Comparison of ENCODE assay signal across 7 mouse cellular contexts in the genomic region with DNA sequence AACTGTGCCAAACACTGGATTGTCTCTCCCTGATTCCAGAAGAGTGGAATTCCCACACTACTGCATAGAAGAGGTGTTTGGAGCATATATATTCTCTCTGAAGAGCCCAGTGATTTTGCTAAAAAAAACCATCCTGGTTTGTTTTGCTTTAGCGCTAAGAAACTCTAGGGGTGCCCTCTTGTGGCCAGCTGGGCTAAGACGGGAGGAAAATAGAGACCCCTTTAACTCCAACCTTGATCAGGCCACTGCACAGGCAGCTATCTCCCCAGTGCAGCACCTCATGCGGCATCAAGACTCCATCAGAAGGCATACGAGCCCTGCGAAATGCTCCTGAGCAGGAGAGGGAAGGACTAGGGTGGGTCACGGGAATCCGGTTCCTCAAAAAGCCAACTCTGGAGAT. TPM values are rescaled to one million over a fixed set of nuclear protein-coding genes. Genes with fewer than 3 reads are reported as not detected.
DNase-seq lines count a peak whose midpoint lies in the region; ATAC-seq and TF ChIP-seq lines count a peak whose summit lies in the region.

No protein-coding gene starts in this region.

- no peak for ATAC-seq in Patski
- no peak for ATAC-seq in forebrain, embryonic 11.5 days (replicated peaks; ENCODE audit: low FRiP score)
- no peak for ATAC-seq in hindbrain, embryonic 11.5 days (ENCODE audit: low FRiP score)

- intact Hi-C loops in left cerebral cortex, adult 2 months (cut with DNase I): loop anchor here (1.0 kb wide), 1 partner anchor 25 kb away; the partner anchor contains the start of gene Aloxe3

- H3K27me3 ChIP-seq in Patski: peaks cover 24% of the 10 kb centered on the region
- no peaks in the 10 kb centered on the region; the same call in 1 of the 2 replicates for H3K27me3 ChIP-seq in forebrain, embryonic 11.5 days (ENCODE audit: control insufficient read depth, insufficient read depth, low read length)
- H3K27me3 ChIP-seq in hindbrain, embryonic 11.5 days (ENCODE audit: control insufficient read depth, insufficient read depth, low read length): no peaks in the 10 kb centered on the region
- peaks cover 62% of the 10 kb centered on the region for H3K27me3 ChIP-seq in megakaryocyte, embryonic 14.5 days (replicated peaks)

- peak overlapping the region; percentile 3; the same call in 1 of the 2 replicates for H3K4me3 ChIP-seq in forebrain, embryonic 11.5 days (ENCODE audit: low read depth, low read length)
- no peak overlapping the region for H3K4me3 ChIP-seq in hindbrain, embryonic 11.5 days (ENCODE audit: low read depth, low read length)
- H3K4me3 ChIP-seq in left cerebral cortex, adult 2 months: peak overlapping the region; percentile 32
- peak overlapping the region; percentile 4 for H3K4me3 ChIP-seq in megakaryocyte, embryonic 14.5 days (replicated peaks)

- CTCF ChIA-PET in Patski (lab: Charles Lee): interaction anchor here (1.3 kb wide), 1 partner anchor 34 kb away, joined by 3 read pairs; no protein-coding TSS in a partner anchor

- H3K4me1 ChIP-seq in forebrain, embryonic 11.5 days (replicated peaks; ENCODE audit: control insufficient read depth, insufficient read depth, low read length): 0 out of 2 replicates have a peak, but pooled peaks cover 2% of the 10 kb centered on the region
- H3K4me1 ChIP-seq in hindbrain, embryonic 11.5 days (replicated peaks; ENCODE audit: control insufficient read depth, insufficient read depth, low read length): no peaks in the 10 kb centered on the region
- H3K4me1 ChIP-seq in megakaryocyte, embryonic 14.5 days: peaks cover 10% of the 10 kb centered on the region; the same call in 1 of the 2 replicates

- no peaks in the 10 kb centered on the region for H3K36me3 ChIP-seq in forebrain, embryonic 11.5 days (ENCODE audit: control insufficient read depth, insufficient read depth, low read length)
- no peaks in the 10 kb centered on the region for H3K36me3 ChIP-seq in hindbrain, embryonic 11.5 days (ENCODE audit: control insufficient read depth, insufficient read depth, low read length)
- H3K36me3 ChIP-seq in megakaryocyte, embryonic 14.5 days (replicated peaks; ENCODE audit: low read length): no peaks in the 10 kb centered on the region

- in situ Hi-C loops in Patski (cut with MboI; ENCODE audit: low pct_unique_long_range_greater_than_20kb): no loop called here

- POLR2A ChIA-PET in Patski (lab: Charles Lee): interaction anchor here (0.6 kb wide), 1 partner anchor 20 kb away, joined by 3 read pairs; no protein-coding TSS in a partner anchor

- 13% methylated on average over 7 of the region's 7 CpGs for WGBS in forebrain, embryonic 11.5 days
- WGBS in hindbrain, embryonic 11.5 days: 8% methylated on average over 7 of the region's 7 CpGs

- DNase-seq in Patski (ENCODE audit: low read depth, low spot score): no peak
- peak; percentile 52 for DNase-seq in c-Kit-positive CD71-positive TER-119-negative erythroid progenitor cells, embryonic 14.5 days (ENCODE audit: low read depth)
- DNase-seq in forebrain, embryonic 11.5 days (ENCODE audit: low spot score): peak; percentile 73
- DNase-seq in hindbrain, embryonic 11.5 days (ENCODE audit: low spot score): peak; percentile 77
- DNase-seq in left cerebral cortex, adult 2 months (ENCODE audit: extremely low spot score in 1 of 2, low spot score in 2 of 2): peak; percentile 54 to 70
- DNase-seq in spleen, adult 12 weeks (ENCODE audit: low spot score): peak; percentile 21

- no peaks in the 10 kb centered on the region for H3K9me3 ChIP-seq in forebrain, embryonic 11.5 days (ENCODE audit: control insufficient read depth, low read length)
- H3K9me3 ChIP-seq in hindbrain, embryonic 11.5 days (ENCODE audit: control insufficient read depth, low read length): no peaks in the 10 kb centered on the region
- no peaks in the 10 kb centered on the region for H3K9me3 ChIP-seq in megakaryocyte, embryonic 14.5 days

- peak; percentile 78 for TF ChIP-seq CTCF in Patski (IDR thresholded peaks at IDR 0.05)
- TF ChIP-seq CTCF in left cerebral cortex, adult 2 months (IDR thresholded peaks at IDR 0.05): peak; percentile 73

- H3K4me2 ChIP-seq in forebrain, embryonic 11.5 days (ENCODE audit: low read depth, low read length, severe bottlenecking): 0 out of 2 replicates have a peak overlapping the region, but pooled peaks have one; percentile 29
- H3K4me2 ChIP-seq in hindbrain, embryonic 11.5 days (replicated peaks; ENCODE audit: low read depth, low read length): peak overlapping the region; percentile 22; the same call in 1 of the 2 replicates

- H3K9ac ChIP-seq in forebrain, embryonic 11.5 days (ENCODE audit: low read length): no peak overlapping the region
- H3K9ac ChIP-seq in hindbrain, embryonic 11.5 days (ENCODE audit: low read depth, low read length): no peak overlapping the region

- H3K27ac ChIP-seq in forebrain, embryonic 11.5 days (ENCODE audit: low read depth, low read length): no peak overlapping the region
- no peak overlapping the region for H3K27ac ChIP-seq in hindbrain, embryonic 11.5 days (ENCODE audit: low read depth, low read length)
- H3K27ac ChIP-seq in left cerebral cortex, adult 2 months: no peak overlapping the region

RNA-seq across cellular contexts. Expression of gene Alox12b, which starts 6.3 kb away (rescaled TPM):
- polyA plus RNA-seq in Patski (2021): not detected
- polyA plus RNA-seq in forebrain, embryonic 11.5 days (2014; fragmentation: Nextera tagmentation; extraction: Ambion mirVana): 0.08 TPM in 1 of 2 replicates, not detected in the other
- polyA plus RNA-seq in hindbrain, embryonic 11.5 days (2014; fragmentation: Nextera tagmentation; extraction: Ambion mirVana): 0.06 and 0.20 TPM in 2 replicates
- total RNA-seq in left cerebral cortex, adult 2 months (2021): 1 to 10 TPM; 8.7 to 9.8 TPM
- polyA plus RNA-seq in megakaryocyte, embryonic 14.5 days (2012; ENCODE audit: insufficient read depth, low replicate concordance): not detected in 2 replicates

RNA-seq across cellular contexts. Expression of gene Aloxe3, which starts 24.7 kb away (rescaled TPM):
- 0.36 TPM for polyA plus RNA-seq in Patski (2021)
- not detected in 2 replicates for polyA plus RNA-seq in forebrain, embryonic 11.5 days (2014; fragmentation: Nextera tagmentation; extraction: Ambion mirVana)
- 0.06 and 0.40 TPM in 2 replicates for polyA plus RNA-seq in hindbrain, embryonic 11.5 days (2014; fragmentation: Nextera tagmentation; extraction: Ambion mirVana)
- total RNA-seq in left cerebral cortex, adult 2 months (2021): 1 to 10 TPM; 6.5 TPM
- polyA plus RNA-seq in megakaryocyte, embryonic 14.5 days (2012; ENCODE audit: insufficient read depth, low replicate concordance): not detected in 2 replicates

RNA-seq across cellular contexts. Expression of gene 9130213A22Rik, which starts 28.1 kb away (rescaled TPM):
- polyA plus RNA-seq in Patski (2021): 0.96 TPM
- 0.39 TPM in 1 of 2 replicates, not detected in the other for polyA plus RNA-seq in forebrain, embryonic 11.5 days (2014; fragmentation: Nextera tagmentation; extraction: Ambion mirVana)
- 0.21 TPM in 1 of 2 replicates, not detected in the other for polyA plus RNA-seq in hindbrain, embryonic 11.5 days (2014; fragmentation: Nextera tagmentation; extraction: Ambion mirVana)
- total RNA-seq in left cerebral cortex, adult 2 months (2021): 1 to 10 TPM; 1.3 to 1.4 TPM
- 1.3 and 13.9 TPM in 2 replicates for polyA plus RNA-seq in megakaryocyte, embryonic 14.5 days (2012; ENCODE audit: insufficient read depth, low replicate concordance)

RNA-seq across cellular contexts. Expression of gene Hes7, which starts 30.2 kb away (rescaled TPM):
- 0.53 TPM for polyA plus RNA-seq in Patski (2021)
- 0.11 and 0.24 TPM in 2 replicates for polyA plus RNA-seq in forebrain, embryonic 11.5 days (2014; fragmentation: Nextera tagmentation; extraction: Ambion mirVana)
- 0.19 and 0.29 TPM in 2 replicates for polyA plus RNA-seq in hindbrain, embryonic 11.5 days (2014; fragmentation: Nextera tagmentation; extraction: Ambion mirVana)
- under 1 TPM; 0.57 to 0.82 TPM for total RNA-seq in left cerebral cortex, adult 2 months (2021)
- polyA plus RNA-seq in megakaryocyte, embryonic 14.5 days (2012; ENCODE audit: insufficient read depth, low replicate concordance): 7.5 and 44.1 TPM in 2 replicates

RNA-seq across cellular contexts. Expression of gene Alox8, which starts 47.2 kb away (rescaled TPM):
- not detected for polyA plus RNA-seq in Patski (2021)
- polyA plus RNA-seq in forebrain, embryonic 11.5 days (2014; fragmentation: Nextera tagmentation; extraction: Ambion mirVana): 0.08 and 0.11 TPM in 2 replicates
- polyA plus RNA-seq in hindbrain, embryonic 11.5 days (2014; fragmentation: Nextera tagmentation; extraction: Ambion mirVana): 0.04 TPM in 1 of 2 replicates, not detected in the other
- total RNA-seq in left cerebral cortex, adult 2 months (2021): 1 to 10 TPM; 6.1 to 6.4 TPM
- not detected in 2 replicates for polyA plus RNA-seq in megakaryocyte, embryonic 14.5 days (2012; ENCODE audit: insufficient read depth, low replicate concordance)
